Mouse (Mus musculus): ENCODE measurements at regions not wholly inside any gene's neighbourhood (a gene's known extent, or its start where the extent isn't known, plus 50 kb on each side); places are given as distances from the start of the nearest gene placed in this dataset.
"Not testable (repeated sequence)": the region's sequence is repeated elsewhere in the genome, so short reads cannot be mapped to it uniquely, and the experiment has no call there.

GRCm38 (mm10) chr4:64432097-64432496 lies 385.3 kb upstream of the Tnc start:
- no peak for DNase-seq (ENCODE audit: low spot score in 2 of 2)

DNA sequence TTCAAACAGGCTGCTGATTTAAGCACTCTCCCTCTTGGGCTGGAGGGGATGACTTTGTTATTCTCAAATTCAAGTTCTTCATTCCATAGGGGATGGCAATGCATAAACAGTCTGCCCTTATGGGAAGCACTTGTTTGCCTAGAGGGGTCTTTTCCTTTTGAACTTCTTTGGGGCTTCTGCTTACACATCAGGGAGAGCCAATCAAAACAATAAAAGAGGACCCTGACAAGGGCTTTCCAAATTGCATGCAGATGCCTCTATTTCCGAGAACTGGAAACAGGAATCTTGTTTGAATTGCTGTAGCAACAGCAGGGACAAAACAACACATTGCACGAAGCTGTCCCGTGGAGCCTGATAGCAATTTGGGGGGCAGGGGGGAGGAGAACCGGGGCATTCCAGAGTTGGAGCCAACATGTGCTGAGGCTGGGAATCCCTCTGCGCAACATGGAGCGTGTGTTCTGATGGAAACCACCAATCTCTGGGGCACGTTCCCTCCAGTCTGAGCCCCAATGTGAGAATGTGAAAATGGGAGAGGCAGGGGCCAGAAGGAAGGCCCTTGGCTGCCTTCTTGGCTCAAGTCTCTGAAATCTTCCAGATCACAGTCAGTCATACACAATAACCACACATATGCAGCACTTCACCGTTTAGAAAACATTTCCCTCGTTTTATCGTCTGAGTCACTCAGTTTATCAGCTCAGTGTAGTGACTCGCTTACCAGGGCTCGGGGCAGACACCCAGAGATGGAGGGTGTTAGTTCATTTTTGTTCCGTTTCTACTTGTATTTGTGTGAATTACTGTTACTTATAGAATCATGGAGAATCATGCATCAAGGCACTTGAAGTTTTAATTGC lies 391.2 kb upstream of the Tnc start:
- no peak for DNase-seq (ENCODE audit: low spot score in 2 of 2)

DNA sequence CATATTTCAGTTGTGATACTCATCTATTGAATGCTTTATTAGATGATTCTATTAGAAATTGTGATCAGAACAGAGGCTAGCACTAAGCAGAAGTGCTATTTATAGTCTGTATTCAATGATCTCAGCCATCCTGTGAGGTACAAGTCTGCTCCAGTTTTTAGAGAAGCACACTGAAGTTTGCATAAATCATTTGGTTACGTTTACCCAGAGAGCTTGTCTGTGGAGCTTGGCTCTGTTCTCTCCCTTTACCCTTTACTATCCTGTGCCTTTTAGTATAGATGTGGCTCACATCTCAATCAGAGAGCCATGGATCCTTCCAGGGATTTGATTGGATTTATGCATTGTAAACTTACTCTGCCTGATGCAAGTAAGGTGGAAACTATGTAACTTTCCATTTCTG lies 404.6 kb upstream of the Tnc start:
- DNase-seq (ENCODE audit: low spot score in 2 of 2): no peak

GRCm38 (mm10) chr4:64451946-64452345 lies 405.1 kb upstream of the Tnc start:
- DNase-seq (ENCODE audit: low spot score in 2 of 2): no peak

DNA sequence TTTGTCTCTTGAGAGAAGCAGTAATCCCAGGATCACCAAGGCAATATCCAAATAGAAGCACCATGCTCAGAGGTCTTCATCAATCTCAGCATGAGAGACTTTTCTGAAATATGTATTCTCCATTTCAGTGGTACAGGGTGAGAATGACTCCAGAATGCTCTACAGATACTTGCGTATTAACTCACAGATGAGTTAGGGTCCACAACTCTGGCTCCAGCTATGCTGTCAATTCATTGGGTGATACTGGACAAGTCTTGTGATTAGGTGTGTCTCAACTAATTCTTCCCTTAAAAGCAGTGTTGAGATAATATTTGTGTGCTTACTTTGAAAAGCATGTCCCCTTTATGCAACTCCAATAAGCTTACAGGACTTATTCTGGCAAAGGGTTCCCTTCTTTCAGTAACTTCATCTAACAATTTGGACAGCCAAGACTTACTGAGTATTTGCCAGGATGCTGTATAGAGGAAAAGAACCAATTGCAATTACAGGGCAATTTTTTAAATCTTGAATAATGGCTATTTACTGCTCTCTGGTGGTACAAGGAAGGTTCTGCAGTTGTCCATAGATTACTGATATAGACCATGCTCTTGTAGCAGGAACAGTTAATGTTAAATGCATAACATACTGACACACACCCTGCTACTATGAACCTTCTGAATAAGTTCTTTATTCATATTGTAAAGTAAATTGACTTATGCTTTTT lies 445.6 kb upstream of the Tnc start:
- DNase-seq (ENCODE audit: low spot score in 2 of 2): peak in 1 of 2 experiments; percentile 23

DNA sequence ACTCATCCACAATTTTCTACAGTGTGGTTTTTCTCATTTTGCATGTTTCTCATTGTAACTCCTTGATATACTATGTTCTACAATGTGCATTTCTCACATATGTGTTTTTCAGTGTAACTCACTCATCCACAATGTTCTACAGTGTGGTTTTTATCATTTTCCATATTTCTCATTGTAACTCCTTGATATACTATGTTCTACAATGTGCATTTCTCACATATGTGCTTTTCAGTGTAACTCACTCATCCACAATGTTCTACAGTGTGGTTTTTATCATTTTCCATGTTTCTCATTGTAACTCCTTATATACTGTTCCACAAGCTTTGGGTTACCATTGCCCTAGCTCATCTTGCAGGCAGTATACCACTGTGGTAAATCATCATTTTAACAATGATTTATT lies 450.9 kb upstream of the Tnc start:
- not testable (repeated sequence) for DNase-seq (ENCODE audit: low spot score in 2 of 2)

- DNase-seq (ENCODE audit: low spot score in 2 of 2): peak; percentile 4 to 59
Observed at GRCm38 (mm10) chr4:64500635-64501395, 454.0 kb upstream of the Tnc start.

DNA sequence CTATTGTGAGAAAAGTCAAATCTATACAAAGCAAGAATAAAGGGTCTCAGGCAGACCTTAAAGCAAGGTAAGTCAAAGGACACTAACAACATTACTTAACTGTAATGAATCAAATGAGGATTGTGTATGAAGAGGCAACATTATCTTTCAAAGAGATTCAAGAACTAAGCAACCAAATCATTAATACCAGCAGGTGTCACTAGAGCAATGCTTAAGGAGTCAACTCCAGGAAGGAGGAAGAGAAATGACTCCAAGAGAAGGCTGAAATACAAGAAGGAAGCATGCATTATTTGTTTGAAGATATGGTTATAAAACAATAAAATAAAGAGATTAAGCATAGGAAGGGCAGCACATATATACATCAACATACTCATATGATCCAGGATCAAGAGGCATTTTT lies 475.1 kb upstream of the Tnc start:
- DNase-seq (ENCODE audit: low spot score in 2 of 2): peak in 1 of 2 experiments; percentile 9

DNA sequence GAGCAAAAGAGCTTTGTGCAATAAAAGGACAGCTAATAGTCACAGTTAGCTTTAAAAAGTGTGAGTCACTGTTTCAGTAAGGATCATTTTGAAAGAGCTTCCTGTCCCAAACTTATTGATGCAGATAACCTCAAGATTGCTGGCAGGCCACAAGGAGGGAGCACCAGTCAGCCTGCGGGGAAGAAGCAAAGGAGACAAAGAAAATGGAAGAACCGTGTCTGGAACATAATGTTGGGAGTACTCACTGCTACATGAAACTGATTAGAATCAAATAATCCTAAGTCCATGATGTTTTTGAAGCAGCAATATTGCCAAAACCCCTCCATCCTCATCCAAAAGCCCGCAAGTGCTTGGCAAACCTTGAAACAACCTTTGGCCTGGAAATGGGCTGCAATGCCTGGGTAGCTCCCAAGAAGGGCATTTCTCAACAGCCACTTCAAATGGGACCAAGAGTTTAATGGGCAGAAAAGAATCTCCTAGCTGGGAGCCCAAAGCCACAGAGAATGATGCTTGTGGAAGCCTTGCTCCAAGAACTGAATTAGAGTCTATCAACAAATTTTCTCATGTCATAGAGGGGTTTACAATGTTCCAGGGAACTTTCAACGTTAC lies 481.0 kb upstream of the Tnc start:
- no peak for DNase-seq (ENCODE audit: low spot score in 2 of 2)

GRCm38 (mm10) chr4:64530585-64530984 lies 483.8 kb upstream of the Tnc start:
- DNase-seq (ENCODE audit: low spot score in 2 of 2): peak in 1 of 2 experiments; percentile 56

DNA sequence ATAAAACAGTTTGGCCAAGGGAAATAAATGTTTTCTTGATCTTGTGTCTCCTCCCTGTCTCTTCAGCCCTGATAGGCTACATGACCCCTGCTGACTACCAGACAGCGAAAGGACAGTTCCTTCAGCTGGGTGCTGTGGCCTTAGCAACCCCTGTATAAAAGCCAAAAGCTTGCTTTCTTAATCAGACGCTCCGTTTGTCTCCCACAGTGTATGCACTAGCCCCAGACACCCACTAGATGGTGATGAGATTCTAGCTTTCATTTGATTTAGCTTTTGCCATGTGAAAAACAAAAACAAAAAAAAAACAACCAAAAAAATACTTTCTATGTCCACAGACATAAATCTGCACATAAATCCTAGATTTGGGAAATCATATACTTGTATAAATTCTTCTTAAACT lies 486.2 kb upstream of the Tnc start:
- peak in 1 of 2 experiments; percentile 31 for DNase-seq (ENCODE audit: low spot score in 2 of 2)

- DNase-seq (ENCODE audit: low spot score in 2 of 2): no peak
Observed at GRCm38 (mm10) chr4:64535554-64536253, 488.9 kb upstream of the Tnc start.

GRCm38 (mm10) chr4:64538009-64538408 lies 491.2 kb upstream of the Tnc start:
- DNase-seq (ENCODE audit: low spot score in 2 of 2): no peak

GRCm38 (mm10) chr4:64544576-64545185 lies 497.9 kb upstream of the Tnc start:
- DNase-seq (ENCODE audit: low spot score in 2 of 2): no peak

GRCm38 (mm10) chr4:64546386-64546785 lies 499.6 kb upstream of the Tnc start:
- DNase-seq (ENCODE audit: low spot score in 2 of 2): peak in 1 of 2 experiments; percentile 17

DNA sequence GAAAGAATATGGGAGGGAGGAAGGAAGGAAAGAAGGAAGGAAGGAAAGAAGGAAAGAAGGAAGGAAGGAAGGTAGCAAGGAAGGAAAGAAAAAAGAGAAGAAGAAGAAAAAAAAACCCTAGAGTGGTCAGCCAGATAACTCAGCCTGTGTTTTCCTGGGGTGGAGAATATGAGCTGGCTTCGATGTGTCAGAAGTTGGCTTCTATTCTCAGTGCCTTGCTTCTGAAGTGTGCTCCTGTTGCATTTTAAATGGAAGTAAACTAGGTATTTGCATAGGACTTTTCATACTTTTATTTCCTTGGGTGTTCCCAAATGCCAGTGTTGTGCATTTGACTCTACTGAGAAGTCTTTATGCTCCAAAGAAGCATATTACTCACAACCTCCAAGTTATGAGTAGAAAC lies 515.7 kb upstream of the Tnc start:
- no peak for DNase-seq (ENCODE audit: low spot score in 2 of 2)

DNA sequence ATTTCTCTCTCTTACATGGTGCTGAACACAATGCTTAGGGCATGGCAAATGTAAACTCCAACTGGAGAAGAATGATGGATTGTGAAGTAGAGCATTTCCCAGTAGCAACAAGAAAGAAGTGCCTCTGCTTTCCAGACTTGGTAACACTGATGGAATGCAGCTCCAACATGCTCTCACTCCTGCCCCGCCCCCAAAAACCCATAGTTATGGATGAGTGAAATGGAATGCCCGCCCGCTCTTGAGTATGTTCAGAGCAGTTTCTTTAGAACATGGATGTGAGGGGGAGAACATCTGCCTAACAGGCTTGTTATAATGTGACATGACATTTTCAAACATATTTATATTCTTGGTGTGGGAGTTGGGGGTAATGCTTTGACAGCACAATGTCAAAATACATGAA lies 517.2 kb upstream of the Tnc start:
- no peak for DNase-seq (ENCODE audit: low spot score in 2 of 2)

DNA sequence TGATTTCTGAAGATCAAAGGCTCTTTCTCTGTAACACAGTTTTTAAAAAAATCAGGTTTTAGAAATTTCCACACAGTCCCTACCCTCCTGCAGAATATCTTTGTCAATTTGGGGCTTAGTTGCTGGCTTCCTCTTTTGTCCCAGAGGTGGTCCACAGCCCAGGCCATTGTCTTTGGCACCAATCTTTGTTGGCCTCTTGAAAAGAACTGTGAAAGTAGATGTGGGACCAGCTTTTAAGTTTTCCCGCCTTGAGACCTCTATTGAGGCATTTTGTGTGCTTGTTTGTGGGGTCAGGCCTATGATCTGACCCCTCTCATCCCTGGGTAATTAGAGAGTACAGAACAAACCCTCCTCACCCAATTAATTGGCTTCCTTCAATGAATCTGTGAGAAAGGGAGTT lies 523.9 kb upstream of the Tnc start:
- no peak for DNase-seq (ENCODE audit: low spot score in 2 of 2)

GRCm38 (mm10) chr4:64575901-64576300 lies 529.1 kb upstream of the Tnc start:
- no peak for DNase-seq (ENCODE audit: low spot score in 2 of 2)

GRCm38 (mm10) chr4:64595014-64595599 lies 528.9 kb upstream of the Pappa start:
- DNase-seq (ENCODE audit: low spot score in 2 of 2): peak in 1 of 2 experiments; percentile 7

Data from layer of hippocampus, adult 18-20 months (tissue).